Mouse (Mus musculus) urinary bladder, postnatal 10 days (tissue): Measurements from ENCODE around the gene Ngb.

Experiments
- DNase-seq: peaks from one replicate; pipeline ENCODE4 v3.0.0; 2022; ENCODE audit warnings: low spot score

Ngb gene

GRCm38 (mm10) chr12:87091916-87092315 is 10.4 kb downstream of the Ngb start:
- no peak for DNase-seq

- DNase-seq, result no peak
Observed at GRCm38 (mm10) chr12:87089701-87090100, 12.6 kb downstream of the Ngb start.

GRCm38 (mm10) chr12:87089255-87089654 is 13.1 kb downstream of the Ngb start:
- no peak for DNase-seq

GRCm38 (mm10) chr12:87088331-87088730 is 14.0 kb downstream of the Ngb start:
- DNase-seq, result no peak

- DNase-seq, result no peak
Observed at GRCm38 (mm10) chr12:87087236-87087635, 15.1 kb downstream of the Ngb start.

- no peak for DNase-seq
Observed at GRCm38 (mm10) chr12:87082797-87083196, 19.5 kb downstream of the Ngb start.

GRCm38 (mm10) chr12:87076610-87077009 is 25.7 kb downstream of the Ngb start:
- DNase-seq, result no peak

GRCm38 (mm10) chr12:87070520-87070919 is 31.8 kb downstream of the Ngb start:
- DNase-seq, result no peak

- DNase-seq, result no peak
Observed at GRCm38 (mm10) chr12:87066429-87066828, 35.9 kb downstream of the Ngb start.

GRCm38 (mm10) chr12:87065446-87065845 is 36.9 kb downstream of the Ngb start:
- no peak for DNase-seq

GRCm38 (mm10) chr12:87057066-87057465 is 45.3 kb downstream of the Ngb start:
- no peak for DNase-seq

- DNase-seq, result no peak
Observed at GRCm38 (mm10) chr12:87054873-87055272, 47.5 kb downstream of the Ngb start.

- peak; percentile 42 for DNase-seq
Observed at GRCm38 (mm10) chr12:87052661-87053321, 49.5 kb downstream of the Ngb start.

- DNase-seq, result no peak
Observed at GRCm38 (mm10) chr12:87047536-87047935, 54.8 kb downstream of the Ngb start.
